In genomic region chr13:52673856-52674255, GRCm38 (mm10) we compare ENCODE assay signal across 18 mouse cellular contexts.
"Had no signal": no experiment of that assay in that cellular context is flagged by ENCODE, and none has a peak within 500 bp of the region (broad histone marks: within the 10 kb centered on the region; RNA-seq: fewer than 3 reads in every experiment).

No protein-coding gene starts in this region.

- H3K4me1 ChIP-seq: lung, embryonic 15.5 days; midbrain, embryonic 10.5 days; midbrain, embryonic 13.5 days had no signal

- H3K4me2 ChIP-seq: limb, embryonic 15.5 days; liver, embryonic 11.5 days; lung, embryonic 15.5 days; midbrain, embryonic 13.5 days had no signal

- H3K4me3 ChIP-seq: limb, embryonic 15.5 days; lung, embryonic 15.5 days; megakaryocyte, embryonic 14.5 days; midbrain, embryonic 10.5 days; midbrain, embryonic 13.5 days had no signal

- H3K36me3 ChIP-seq: limb, embryonic 15.5 days; lung, embryonic 15.5 days; midbrain, embryonic 10.5 days; midbrain, embryonic 13.5 days had no signal

- H3K27ac ChIP-seq: kidney, postnatal 0 days; limb, embryonic 15.5 days; liver, embryonic 14.5 days; lung, embryonic 15.5 days; midbrain, embryonic 10.5 days; midbrain, embryonic 13.5 days; stomach, postnatal 0 days had no signal

- H3K27me3 ChIP-seq: limb, embryonic 15.5 days; lung, embryonic 15.5 days; midbrain, embryonic 13.5 days had no signal

- ATAC-seq: intestine, postnatal 0 days; liver, postnatal 0 days; midbrain, embryonic 13.5 days; midbrain, embryonic 16.5 days had no signal

- H3K9me3 ChIP-seq: limb, embryonic 15.5 days; lung, embryonic 15.5 days had no signal

- DNase-seq: kidney, adult 2 months; kidney, postnatal 25 days; liver, postnatal 0 days; lung, postnatal 36 days; right cerebral cortex, postnatal 14 days; right cerebral cortex, postnatal 4 days; thymus, postnatal 25 days had no signal

- H3K9ac ChIP-seq: limb, embryonic 15.5 days; liver, embryonic 14.5 days; liver, postnatal 0 days; lung, embryonic 15.5 days; midbrain, embryonic 13.5 days had no signal
